Mouse (Mus musculus): ENCODE measurements around the gene Gigyf2.
"Not testable (repeated sequence)": the region's sequence is repeated elsewhere in the genome, so short reads cannot be mapped to it uniquely, and the experiment has no call there.

The Gigyf2 gene

DNA sequence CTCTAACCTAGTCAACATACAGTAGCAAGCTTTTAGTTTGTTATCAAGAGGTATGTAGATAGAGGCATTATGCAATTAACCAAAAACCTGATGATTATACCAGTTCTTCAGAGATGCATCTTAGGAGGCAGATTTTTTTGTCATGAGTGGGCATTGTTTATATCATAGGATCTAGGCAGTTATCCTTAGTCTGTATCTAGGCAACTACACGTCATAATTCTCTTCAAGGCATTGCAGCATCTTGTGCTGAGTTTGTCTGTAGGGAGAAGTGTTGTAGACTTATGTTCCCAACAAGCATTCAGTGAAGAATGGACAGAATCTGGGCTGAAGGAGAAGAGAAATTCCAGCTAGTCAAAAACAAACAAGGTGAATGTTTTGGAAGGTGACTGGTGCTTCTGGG lies 77.9 kb downstream of the Gigyf2 start:
- in situ Hi-C loops (cut with MboI; ENCODE audit: low pct_unique_long_range_greater_than_20kb in 1 of 2, low sequenced_read_pairs in 2 of 2, unreplicated experiment in 1 of 2) = no loop called here

DNA sequence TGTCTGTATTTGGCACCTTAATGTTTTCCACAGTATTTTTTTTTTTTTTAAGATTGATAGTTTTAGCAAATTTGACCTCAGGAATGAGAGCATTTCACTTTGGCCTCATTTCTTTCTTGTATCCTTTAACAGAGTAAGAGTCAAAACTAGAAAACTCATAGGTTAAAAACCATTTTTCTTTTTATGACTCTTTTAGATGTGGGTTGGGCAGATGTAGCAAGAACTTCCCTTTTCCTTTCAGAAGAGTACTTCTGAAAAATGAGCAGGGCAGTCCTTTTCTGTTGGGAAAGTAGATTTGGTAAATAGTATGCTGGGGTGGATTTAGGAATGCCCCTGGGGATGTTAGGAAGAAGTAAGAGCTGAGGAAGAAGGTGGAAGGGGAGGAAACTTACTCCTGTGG lies 79.2 kb downstream of the Gigyf2 start:
- in situ Hi-C loops (cut with MboI; ENCODE audit: low pct_unique_long_range_greater_than_20kb in 1 of 2, low sequenced_read_pairs in 2 of 2, unreplicated experiment in 1 of 2) = no loop called here

DNA sequence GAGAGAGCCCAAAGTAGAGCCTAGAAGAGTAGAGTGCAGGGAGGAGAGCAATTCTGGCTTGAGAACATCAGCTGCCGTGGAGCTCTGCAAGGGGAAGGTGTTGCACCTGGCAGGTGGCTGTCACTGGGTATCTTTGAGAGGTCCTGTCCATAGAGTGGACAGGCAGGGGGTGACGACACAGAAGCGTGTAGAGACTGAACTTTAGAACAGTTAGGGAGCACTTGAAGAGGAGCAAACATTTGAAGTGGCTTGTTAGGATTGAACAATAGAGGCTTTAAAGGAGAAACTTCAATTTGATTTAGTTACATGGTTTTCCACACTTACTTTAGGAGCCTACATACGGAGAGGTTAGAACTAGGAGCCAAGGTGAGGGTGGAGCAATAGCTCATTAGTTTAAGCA lies 82.6 kb downstream of the Gigyf2 start:
- in situ Hi-C loops (cut with MboI; ENCODE audit: low pct_unique_long_range_greater_than_20kb in 1 of 2, low sequenced_read_pairs in 2 of 2, unreplicated experiment in 1 of 2) = no loop called here

DNA sequence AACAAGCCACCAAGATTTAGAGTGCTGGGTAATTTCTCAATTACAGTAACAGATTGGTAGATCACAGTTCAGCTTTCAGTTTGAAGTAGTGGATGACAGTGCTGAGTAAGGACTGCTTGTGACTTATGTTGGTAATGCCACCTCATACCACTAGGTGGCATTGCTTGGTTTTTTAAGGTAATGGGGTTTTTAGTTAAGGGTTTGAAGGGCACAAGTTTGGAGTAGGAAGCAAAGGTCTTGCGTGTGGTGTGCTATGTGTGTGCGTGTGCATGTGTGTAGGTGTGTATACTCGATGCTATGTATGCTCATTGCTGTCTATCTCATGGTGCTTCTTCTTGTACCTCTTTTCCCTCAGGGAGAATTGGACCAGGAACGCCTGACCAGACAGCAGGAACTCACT lies 91.9 kb downstream of the Gigyf2 start:
- in situ Hi-C loops (cut with MboI; ENCODE audit: low pct_unique_long_range_greater_than_20kb in 1 of 2, low sequenced_read_pairs in 2 of 2, unreplicated experiment in 1 of 2) = no loop called here

DNA sequence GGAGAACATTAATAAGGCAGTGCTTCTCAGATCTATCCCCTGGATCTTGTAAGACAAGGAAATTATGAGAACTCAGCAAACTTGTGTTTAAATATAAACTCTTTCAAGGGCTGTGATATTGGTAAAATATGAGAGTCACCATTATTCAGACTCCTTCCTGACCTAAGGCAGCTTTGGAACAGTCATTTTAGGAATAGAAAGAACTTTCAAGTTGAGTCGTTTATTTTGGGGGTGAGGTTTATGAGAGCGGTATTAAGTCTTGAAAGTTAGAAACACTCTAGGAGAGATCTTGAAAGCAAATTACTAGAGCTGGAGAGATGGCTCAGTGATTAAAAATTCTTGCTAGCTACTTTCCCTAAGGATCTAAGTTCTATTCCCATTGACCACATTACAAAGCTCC lies 108.3 kb downstream of the Gigyf2 start:
- in situ Hi-C loops (cut with MboI; ENCODE audit: low pct_unique_long_range_greater_than_20kb in 1 of 2, low sequenced_read_pairs in 2 of 2, unreplicated experiment in 1 of 2) = loop anchor here in 1 of 2 experiments (10.0 kb wide), 1 partner anchor 60 kb away; no protein-coding TSS in a partner anchor

DNA sequence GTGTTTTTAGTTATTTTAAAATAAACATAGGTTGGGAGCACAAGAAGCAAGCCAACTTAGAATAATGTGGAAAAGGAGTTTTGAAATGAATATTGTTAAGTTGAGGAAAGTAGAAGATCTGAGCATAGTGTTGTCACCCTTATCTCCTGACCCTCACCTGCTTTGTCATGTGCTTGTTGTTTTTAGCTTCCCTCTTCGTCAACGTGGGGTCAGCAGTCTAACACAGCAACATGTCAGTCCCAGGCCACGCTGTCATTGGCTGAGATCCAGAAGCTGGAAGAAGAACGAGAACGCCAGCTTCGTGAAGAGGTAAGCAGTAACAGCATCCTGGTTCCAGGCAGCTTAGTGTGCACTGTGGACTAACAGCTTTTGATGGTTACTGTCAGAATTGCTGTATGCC lies 109.8 kb downstream of the Gigyf2 start:
- in situ Hi-C loops (cut with MboI; ENCODE audit: low pct_unique_long_range_greater_than_20kb in 1 of 2, low sequenced_read_pairs in 2 of 2, unreplicated experiment in 1 of 2) = loop anchor here in 1 of 2 experiments (10.0 kb wide), 1 partner anchor 58 kb away; no protein-coding TSS in a partner anchor

DNA sequence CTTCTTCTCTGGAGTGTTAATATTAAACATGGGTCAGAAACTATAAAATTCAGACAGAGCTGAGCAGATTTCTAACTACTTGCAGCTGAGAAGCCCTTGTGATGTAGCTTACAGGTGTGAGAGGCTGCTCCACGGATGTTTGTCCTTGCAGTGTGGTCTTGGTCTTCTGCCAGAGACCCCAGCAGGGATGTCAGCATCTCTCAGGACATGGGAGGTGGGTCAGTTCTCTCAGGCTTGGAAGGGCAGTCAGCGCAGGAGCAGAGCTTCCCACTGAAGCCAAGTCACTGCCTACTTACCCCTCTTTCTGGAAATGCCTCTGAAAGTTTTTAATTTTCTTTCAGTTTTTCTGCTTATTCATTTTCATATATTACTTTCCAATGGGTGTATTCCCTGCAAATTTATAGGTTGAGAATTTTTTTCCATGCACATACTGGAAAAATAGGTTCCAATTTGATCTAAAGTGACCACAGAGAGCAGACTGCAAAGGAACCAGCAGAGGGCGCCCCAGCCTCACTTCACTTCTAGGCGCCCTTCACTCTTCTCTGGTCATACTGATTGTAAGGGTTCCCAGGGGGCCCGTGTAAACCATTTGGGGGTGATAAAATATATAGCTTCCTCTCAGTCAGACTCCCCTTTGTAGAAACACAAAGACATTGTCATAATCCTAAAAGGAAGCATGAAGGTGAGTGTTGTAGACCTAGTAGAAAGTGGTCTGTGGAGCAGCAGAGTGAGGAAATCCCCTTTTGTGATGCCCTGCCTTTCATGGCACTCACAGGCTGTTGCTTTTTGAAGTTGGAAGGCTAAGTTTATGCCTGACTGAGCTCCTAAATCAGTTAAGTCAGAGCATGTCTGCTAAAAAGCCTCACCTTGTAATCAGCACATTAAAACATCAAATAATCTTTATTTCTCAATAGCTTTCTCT lies 120.6 kb downstream of the Gigyf2 start:
- in situ Hi-C loops (cut with MboI; ENCODE audit: low pct_unique_long_range_greater_than_20kb in 1 of 2, low sequenced_read_pairs in 2 of 2, unreplicated experiment in 1 of 2) = no loop called here

DNA sequence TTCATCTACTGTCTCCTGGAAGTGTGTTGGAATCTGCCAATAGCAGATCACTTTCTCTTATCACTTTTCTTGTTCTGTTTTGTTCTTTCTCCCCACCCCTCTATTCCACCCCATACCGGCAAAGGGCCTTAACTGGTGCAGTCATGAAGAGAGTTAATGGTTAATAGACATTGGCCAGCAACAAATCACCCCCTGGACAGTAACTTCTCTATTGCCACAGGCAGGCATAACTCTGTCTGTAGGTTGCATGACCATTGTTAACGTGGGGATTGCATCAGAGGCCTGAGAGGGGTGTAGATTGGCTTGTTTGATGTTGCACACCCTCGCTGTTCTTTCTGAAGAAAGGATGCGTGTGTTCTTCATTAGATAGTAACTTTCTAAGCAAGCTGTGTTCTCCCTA lies 122.6 kb downstream of the Gigyf2 start:
- in situ Hi-C loops (cut with MboI; ENCODE audit: low pct_unique_long_range_greater_than_20kb in 1 of 2, low sequenced_read_pairs in 2 of 2, unreplicated experiment in 1 of 2) = no loop called here

DNA sequence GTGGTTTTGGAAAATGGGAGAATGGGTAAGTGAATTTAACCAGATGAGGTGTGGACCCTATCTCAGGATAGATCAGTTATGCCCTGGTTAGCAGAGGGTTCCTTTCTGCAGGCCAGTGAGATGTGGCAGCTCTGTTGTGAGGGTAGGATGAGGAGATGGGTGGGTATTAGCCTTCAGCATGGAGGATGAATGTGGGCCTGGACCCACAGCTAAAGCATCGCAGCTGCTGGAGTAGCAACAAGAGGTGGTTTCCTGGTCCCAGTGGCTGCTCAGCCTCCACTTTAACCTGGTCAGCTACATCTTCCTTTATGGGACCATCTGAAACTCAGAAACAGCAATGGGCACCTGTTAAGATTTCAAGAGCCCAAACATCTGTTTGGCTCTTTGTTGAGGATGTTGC lies 129.6 kb downstream of the Gigyf2 start:
- in situ Hi-C loops (cut with MboI; ENCODE audit: low pct_unique_long_range_greater_than_20kb in 1 of 2, low sequenced_read_pairs in 2 of 2, unreplicated experiment in 1 of 2) = no loop called here

DNA sequence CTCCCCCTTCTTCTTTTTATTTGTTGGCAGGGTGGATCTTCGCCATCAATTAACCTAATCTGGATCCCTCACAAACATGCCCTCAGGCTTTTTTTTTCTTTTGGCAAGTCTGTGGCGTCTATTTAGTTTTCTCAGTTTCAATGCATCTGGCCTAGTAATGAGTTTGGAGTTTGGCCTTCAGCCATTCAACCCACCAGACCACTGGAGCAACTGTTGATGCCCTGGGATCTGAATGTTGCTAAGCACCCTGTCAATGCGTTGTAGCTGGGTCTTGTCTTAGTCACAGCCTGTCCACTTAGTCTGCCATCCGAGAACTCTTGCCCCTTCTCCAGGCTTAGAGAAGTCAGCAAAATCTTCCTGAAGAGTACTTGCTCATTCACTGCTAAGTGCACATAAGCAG lies 131.2 kb downstream of the Gigyf2 start:
- in situ Hi-C loops (cut with MboI; ENCODE audit: low pct_unique_long_range_greater_than_20kb in 1 of 2, low sequenced_read_pairs in 2 of 2, unreplicated experiment in 1 of 2) = no loop called here

DNA sequence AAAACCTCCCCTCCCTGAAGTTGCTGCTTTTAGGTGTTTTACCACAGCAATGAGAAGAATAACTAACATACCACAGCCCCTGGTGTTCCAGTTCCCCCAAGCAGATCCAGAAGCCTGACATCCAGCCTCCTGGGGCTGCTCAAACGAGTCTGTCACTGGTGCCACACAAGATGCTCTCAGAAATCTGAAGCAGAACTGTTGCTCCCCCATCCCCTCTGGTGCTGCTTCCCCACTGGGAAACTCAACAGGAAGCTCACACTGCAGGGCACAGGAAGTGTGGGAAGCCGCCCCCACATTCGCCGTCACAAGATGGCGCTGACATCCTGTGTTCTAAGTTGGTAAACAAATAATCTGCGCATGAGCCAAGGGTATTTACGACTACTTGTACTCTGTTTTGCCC lies 133.1 kb downstream of the Gigyf2 start:
- in situ Hi-C loops (cut with MboI; ENCODE audit: low pct_unique_long_range_greater_than_20kb in 1 of 2, low sequenced_read_pairs in 2 of 2, unreplicated experiment in 1 of 2) = not testable (repeated sequence)

DNA sequence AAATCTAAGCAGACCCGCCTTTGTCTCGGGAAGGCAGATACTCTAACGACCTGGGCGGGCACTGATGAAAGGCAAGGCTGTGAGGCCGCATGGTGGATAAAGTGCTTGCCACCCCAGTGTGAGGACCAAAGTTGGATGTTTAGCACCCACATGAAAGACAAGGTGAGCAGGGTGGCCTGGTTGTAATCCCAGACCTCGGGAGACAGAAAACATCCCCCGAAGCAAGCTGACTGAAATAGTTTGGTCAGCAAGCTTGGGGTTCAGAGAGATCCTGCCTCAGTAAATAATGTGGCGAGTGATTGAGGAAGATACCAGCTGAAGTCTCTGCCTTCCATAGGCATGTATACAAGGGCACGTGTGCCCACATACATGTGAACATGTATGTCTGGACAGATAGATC lies 140.7 kb downstream of the Gigyf2 start:
- in situ Hi-C loops (cut with MboI; ENCODE audit: low pct_unique_long_range_greater_than_20kb in 1 of 2, low sequenced_read_pairs in 2 of 2, unreplicated experiment in 1 of 2) = no loop called here

DNA sequence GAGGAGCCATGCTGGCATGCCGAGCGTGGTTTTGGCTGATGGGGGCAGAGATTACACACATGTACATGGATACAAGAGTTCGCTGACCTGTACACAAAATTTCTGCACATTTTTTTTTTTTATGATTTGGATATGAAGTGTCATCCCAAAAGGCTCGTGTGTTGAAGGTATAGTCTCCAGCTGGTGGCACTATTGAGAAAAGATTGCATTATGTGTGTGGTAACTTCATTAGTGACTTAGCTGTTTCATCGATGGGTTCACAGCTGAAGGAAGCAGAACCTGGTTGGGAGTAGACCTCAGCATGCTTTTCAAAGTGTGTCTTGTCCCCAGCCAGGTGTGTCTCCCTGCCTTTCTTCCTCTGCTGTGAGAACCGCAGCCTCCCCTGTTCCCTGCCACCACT lies 141.5 kb downstream of the Gigyf2 start:
- in situ Hi-C loops (cut with MboI; ENCODE audit: low pct_unique_long_range_greater_than_20kb in 1 of 2, low sequenced_read_pairs in 2 of 2, unreplicated experiment in 1 of 2) = no loop called here

DNA sequence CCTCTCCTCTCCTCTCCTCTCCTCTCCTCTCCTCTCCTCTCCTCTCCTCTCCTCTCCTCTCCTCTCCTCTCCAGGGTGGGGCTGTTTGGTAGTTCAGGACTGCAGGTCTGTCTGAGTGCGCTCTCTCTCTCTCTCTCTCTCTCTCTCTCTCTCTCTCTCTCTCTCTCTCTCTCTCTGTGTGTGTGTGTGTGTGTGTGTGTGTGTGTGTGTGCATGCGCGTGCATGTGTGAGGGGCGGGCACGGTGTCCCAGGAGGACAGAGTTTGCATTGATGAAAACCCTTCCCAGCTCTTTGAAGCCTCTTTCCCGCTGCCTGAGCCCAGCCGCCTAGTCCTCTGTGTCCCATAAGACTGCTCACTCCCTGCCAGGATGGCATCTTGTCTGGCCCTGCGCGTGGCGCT lies 143.2 kb downstream of the Gigyf2 start, which contains the start of gene Snorc:
Snorc (plus strand) TSS at position 301 of the 400 bp plus-strand sequence.
- in situ Hi-C loops (cut with MboI; ENCODE audit: low pct_unique_long_range_greater_than_20kb in 1 of 2, low sequenced_read_pairs in 2 of 2, unreplicated experiment in 1 of 2) = not testable (repeated sequence)

DNA sequence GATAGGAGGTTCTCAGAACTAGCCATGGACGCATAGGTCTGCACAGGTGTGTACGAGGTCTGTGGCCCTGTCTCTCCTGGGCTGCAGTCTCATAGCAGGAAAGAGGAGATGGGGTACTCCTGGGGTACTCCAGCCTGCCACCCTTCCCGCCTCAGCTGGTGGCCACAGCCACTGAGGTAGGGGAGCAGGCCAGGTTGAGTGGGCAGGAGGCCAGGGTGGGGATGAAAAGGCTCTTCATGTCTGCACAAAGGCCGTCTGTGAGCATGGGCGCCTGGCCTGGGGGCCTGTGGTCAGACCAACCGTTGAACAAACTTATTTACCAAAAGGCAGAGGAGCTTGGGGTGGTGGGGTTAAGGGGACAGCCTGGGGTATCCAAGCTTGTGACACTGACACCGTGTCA lies 145.1 kb downstream of the Gigyf2 start:
- in situ Hi-C loops (cut with MboI; ENCODE audit: low pct_unique_long_range_greater_than_20kb in 1 of 2, low sequenced_read_pairs in 2 of 2, unreplicated experiment in 1 of 2) = no loop called here

DNA sequence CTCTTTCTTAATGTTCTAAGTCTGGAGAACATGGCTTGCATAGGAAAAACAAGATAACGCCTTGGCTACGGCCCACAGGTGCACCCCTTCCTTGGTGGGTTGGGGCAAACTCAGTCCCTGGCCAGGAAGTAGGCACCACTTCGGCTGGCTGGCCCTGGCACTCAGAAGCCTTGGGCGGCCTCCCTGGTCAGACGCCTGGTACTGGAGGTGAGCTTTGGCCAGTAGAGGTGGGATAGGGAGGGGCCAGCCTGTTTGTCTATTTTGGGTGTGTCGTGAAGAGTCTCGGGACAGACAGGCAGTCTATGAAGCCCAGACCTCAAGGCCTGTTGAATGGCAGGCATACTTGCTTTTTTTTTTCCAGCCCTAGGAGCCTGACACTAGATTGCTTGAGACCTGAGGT lies 145.8 kb downstream of the Gigyf2 start:
- in situ Hi-C loops (cut with MboI; ENCODE audit: low pct_unique_long_range_greater_than_20kb in 1 of 2, low sequenced_read_pairs in 2 of 2, unreplicated experiment in 1 of 2) = no loop called here

DNA sequence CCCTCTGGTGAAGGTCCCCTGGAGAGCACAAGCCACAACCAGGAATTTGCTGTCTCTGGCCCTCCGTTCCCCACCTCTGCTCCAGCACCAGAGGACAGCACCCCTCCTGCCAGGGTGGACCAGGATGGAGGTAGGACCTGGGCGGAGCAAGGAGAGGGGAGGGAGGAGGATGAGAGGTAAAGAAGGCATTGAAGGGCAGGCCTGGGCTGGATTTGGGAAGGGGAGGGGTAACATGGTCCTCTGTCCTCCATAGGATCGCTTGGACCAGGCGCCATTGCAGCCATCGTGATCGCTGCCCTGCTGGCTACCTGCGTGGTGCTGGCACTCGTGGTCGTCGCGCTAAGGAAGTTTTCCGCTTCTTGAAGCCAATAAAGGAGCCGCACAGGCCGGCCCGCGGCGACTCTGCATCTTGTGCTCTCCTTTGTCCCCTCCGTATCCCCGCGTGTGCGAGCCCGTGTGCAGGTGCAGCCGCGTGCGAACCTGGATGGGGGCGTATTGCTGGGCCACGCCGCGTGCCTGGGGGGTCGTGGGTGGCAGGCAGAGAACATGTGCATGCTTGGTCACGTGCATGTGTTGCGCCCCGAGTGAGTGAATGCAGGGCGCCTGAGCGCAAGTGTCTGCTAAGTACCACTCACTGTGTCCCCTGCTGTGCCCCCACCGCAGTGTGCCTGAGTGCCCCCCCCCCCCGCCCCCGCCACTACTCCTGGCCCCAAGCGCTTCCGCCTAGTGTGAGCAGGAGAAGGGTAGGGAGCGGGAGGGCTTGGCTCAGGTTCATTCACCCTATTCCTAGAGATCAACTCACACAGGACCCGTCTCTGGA lies 148.5 kb downstream of the Gigyf2 start:
- in situ Hi-C loops (cut with MboI; ENCODE audit: low pct_unique_long_range_greater_than_20kb in 1 of 2, low sequenced_read_pairs in 2 of 2, unreplicated experiment in 1 of 2) = no loop called here

DNA sequence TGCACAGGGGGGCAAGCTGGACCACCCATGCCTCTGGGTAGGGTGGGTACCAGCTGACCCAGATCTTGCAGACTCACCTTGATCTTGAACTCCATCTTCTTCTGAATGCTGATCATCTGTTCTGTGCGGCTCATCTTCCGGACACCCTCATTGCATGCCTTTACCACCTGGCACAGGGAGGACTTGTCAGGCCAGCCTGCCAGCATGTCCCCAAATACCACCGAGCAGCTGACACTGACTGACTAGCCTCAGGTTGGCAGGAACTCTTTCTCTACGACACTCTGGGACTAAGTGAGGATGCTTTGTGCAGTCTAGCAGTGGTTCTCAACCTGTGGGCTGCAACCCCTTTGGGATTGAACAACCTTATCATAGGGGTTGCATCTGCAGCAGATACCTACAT lies 155.7 kb downstream of the Gigyf2 start:
- in situ Hi-C loops (cut with MboI; ENCODE audit: low pct_unique_long_range_greater_than_20kb in 1 of 2, low sequenced_read_pairs in 2 of 2, unreplicated experiment in 1 of 2) = no loop called here

DNA sequence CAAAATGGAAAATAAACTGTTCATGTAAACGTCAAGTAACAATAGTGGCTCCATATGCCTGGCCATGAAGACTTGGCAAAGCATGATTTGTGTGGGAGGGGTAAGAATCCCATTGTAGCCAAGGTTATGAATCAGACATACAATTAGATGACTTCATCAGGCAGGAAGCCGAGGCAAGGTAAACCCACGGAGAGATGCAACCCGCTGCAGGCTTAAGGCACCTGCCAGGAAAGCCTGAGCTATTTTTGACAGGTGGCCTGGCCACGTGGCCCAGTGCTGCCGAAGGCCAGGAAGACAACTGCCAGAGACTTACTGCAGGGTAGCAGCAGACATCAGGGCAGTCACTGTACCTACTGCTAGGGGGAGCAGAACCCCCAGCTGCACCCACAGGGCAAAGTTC lies 159.6 kb downstream of the Gigyf2 start:
- in situ Hi-C loops (cut with MboI; ENCODE audit: low pct_unique_long_range_greater_than_20kb in 1 of 2, low sequenced_read_pairs in 2 of 2, unreplicated experiment in 1 of 2) = no loop called here

All from mouse embryonic stem cell (cell line).